Mouse (Mus musculus) liver, adult 2 months (tissue): ENCODE data around the gene Adam19.

ENCODE experiments used
- CTCF ChIP-seq: fragments of 200-500 bp; IDR thresholded peaks from 2 replicates; pipeline ENCODE4 v1.5.1; 2011; ENCODE audit warnings: low read depth, low read length, control low read depth
- POLR2A ChIP-seq: fragments of 200-500 bp; IDR thresholded peaks from 2 replicates; pipeline ENCODE4 v1.6.1; 2011; ENCODE audit warnings: low read length, control low read depth; ENCODE audit not compliant: insufficient read depth; ENCODE audit errors: extremely low read depth

GRCm38 (mm10) chr11:46085398-46086163, 29.8 kb downstream of the Adam19 start:
- no peak for TF ChIP-seq POLR2A
- TF ChIP-seq CTCF, result no peak
